Mouse (Mus musculus) thymus, postnatal 14 days (tissue): ENCODE measurements around the gene Mthfd1l.

Experiments
- DNase-seq: peaks from one replicate; pipeline ENCODE4 v3.0.0; 2021

Mthfd1l gene

DNA sequence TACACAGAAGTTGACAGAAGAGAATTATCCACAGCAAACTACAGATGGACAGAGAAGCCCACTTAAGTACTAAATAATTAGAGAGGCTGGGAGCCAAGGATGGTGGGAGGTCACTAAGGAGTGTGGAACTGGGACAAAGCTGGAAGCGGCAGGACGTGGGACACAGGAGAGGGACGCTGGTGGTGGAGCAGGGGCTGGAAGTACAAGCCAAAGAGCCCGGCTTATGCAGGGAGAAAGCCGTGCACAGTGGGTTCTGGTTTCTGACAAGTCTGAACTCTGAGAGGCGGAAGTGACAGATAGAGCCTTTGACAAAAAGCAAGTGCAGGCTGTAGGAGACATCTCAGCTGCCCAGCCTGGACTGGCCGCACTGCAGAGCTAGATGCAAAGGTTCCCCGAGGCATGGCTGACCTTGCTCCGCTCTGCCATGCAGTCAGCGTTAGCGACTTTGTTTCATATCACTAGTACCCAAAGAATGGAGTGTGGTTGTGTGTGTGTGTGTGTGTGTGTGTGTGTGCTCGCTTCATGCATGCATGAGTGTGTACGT lies 187.4 kb downstream of the Mthfd1l start:
- no peak for DNase-seq

DNA sequence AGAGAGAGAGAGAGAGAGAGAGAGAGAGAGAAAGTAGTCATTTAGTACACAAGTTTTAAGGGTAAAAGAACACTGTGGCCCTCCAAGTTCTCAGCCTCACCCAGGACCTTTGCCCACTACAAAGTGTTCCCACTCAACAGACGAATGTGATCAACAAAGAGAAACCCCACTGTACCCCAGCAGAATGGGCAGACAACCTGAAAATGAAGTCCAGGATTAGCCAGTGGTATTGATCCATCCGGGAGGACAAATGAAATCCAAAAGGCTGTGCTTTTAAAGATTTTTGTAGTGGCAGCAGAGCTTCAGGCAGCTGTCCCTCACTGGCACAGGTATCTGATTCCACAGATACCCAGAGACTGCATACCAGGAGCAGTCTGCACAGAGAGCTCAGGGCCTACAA lies 189.1 kb downstream of the Mthfd1l start:
- DNase-seq, result no peak

GRCm38 (mm10) chr10:4162976-4163375 lies 190.1 kb downstream of the Mthfd1l start:
- DNase-seq, result no peak

GRCm38 (mm10) chr10:4164681-4165080 lies 191.8 kb downstream of the Mthfd1l start:
- DNase-seq, result no peak

DNA sequence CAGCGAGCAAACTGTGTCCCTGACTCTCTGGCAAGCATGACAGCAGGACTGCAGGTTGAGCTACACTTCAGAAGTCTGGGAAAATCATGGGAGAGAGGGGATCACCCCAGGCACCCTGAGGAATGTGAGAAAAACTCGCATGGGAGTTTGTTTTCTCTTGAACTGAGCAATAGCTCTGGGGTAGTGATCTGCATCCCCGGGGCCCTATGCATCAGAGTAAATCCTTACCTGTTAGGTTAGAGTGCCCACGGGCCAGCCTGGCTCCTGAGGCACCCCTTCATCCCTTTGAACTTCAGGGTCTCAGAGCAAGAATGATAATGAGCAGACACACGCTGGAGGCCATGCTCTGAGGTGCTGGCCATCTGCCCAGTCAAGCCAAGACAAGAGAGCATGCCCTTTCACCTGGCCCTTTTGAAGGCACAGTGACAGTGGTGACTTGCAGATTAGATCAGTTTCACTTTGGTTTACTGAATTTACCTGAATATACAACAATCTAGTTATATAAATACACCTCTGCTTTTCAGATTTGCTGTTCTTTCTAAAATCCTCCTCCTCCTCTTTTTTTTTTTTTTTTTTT lies 195.4 kb downstream of the Mthfd1l start:
- DNase-seq, result no peak

GRCm38 (mm10) chr10:4174229-4174628 lies 201.3 kb downstream of the Mthfd1l start:
- DNase-seq, result no peak

DNA sequence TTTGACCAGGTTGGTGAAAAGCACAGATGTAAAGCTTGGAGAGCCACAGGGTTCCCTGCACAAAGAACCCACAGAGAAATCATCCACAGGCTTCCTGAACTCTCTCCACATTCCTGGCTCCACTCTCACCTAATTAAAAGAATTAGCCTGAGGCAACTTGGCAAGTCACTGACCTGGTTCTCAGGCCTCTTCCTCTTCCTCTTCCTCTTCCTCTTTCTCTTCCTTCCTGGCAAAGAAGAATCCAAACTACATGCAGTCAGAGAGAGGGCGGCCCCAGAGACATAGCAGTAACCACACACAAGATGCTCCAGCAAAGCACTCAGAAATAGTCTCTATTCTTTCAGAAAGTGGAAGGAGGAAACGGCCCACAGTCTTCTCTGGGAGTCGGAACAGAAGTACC lies 201.8 kb downstream of the Mthfd1l start:
- DNase-seq, result no peak

- no peak for DNase-seq
Measured at GRCm38 (mm10) chr10:4177285-4177684, 204.4 kb downstream of the Mthfd1l start.

GRCm38 (mm10) chr10:4179049-4179790 lies 206.3 kb downstream of the Mthfd1l start:
- no peak for DNase-seq

GRCm38 (mm10) chr10:4181953-4182352 lies 209.0 kb downstream of the Mthfd1l start:
- DNase-seq, result no peak

DNA sequence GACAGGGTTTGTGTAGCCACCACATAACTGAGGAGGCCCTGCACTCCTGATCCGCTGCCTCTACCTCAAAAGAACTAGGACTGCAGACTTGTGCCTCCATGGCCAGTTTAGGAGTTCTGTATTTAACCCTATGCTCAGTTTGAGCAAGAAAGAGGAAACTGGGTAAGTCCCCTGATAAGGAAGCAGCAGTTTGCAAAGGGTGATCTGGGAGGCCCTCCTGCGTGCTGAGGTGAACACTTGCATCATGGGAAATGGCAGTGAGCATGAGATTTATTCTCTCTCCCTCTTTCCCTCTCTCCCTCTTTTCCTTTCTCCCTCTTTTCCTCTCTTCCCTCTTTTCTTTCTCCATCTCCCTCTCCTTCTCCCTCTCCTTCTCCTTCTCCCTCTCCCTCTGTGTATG lies 209.5 kb downstream of the Mthfd1l start:
- DNase-seq, result no peak

GRCm38 (mm10) chr10:4188614-4189402 lies 215.9 kb downstream of the Mthfd1l start:
- DNase-seq, result no peak

GRCm38 (mm10) chr10:4189422-4189821 lies 216.5 kb downstream of the Mthfd1l start:
- no peak for DNase-seq

DNA sequence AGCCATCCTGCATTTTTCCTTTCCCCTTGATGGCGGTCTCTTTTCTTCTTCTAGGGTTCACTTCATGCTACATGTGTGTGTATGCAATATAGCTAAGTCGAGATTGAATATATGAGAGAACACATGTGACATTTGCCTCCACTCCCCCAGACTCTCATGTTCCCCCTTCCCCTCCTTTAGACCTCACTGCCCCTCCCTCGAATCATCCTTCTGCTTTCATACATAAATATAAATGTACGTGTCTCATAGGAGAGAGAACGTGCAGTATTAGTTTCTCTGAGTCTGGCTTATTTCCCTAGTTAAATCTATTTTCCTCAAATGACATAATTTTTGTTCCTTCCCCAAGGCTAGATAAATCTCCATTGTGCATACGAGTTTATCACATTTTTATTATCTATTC lies 226.1 kb downstream of the Mthfd1l start:
- DNase-seq, result no peak

GRCm38 (mm10) chr10:4199926-4200325 lies 227.0 kb downstream of the Mthfd1l start:
- DNase-seq, result no peak

DNA sequence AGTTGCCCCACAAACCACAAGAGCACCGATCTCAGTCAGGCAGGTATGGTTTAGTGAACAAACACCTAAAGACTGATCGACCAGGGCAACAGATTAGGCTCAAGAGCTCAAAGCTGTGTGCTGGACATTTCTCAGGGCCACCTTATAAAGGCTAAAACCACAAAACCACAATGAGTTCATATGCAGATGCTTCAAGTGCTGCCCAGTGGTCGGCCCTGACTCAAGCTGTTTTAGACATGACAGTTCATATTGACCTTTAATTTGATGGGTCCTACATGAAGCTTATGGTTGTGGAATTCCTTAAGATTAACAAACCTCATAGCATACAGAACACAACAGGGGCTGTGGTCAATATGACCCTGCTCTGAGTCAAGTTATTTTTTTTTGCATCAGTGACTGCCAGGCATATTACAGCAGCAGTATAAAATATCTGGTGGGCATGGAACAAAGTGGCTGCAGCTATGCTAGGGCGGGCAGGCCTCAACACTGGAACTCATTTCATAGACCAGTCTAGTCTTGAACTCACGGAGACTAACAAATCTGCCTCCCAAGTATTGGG lies 227.7 kb downstream of the Mthfd1l start:
- DNase-seq, result no peak

- DNase-seq, result no peak
Measured at GRCm38 (mm10) chr10:4201141-4201540, 228.2 kb downstream of the Mthfd1l start.

GRCm38 (mm10) chr10:4203651-4204050 lies 230.7 kb downstream of the Mthfd1l start:
- DNase-seq, result peak; percentile 29

DNA sequence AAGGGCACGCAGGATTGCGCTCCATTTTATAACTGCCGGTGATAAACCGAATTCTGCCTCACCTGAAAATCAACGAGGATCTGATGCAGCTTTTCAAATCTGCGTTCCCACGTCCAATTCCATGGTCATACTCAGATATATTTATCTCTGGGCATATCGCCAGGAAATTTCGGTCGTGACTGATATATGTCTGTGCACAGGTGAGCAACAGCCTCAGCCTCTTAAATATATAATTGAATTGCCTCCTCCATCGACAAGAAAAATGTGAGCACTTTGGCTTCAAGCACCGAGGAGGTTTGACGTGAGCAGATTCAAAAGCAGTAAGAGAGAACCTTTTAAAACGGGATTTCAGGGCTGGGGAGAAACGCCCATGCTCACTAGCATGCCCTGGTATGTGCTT lies 236.1 kb downstream of the Mthfd1l start:
- no peak for DNase-seq

GRCm38 (mm10) chr10:4210313-4211066 lies 237.6 kb downstream of the Mthfd1l start:
- no peak for DNase-seq

DNA sequence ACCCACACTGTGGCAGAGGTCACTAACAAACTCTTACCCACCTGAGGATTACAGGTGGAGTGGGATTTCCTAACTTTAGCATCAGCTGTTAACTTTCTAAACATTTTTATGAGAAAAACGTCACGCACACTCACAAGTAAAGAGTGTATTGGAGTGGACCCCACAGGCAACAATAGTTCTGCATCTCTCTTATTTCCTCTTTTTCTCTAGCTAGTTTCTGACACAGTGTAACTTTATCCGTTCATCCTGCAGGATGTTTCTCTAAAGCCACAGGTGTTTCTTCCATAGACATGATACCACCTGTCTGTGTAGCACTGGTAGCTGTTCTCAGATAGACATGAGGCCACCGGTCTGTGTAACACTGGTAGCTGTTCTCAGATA lies 238.1 kb downstream of the Mthfd1l start:
- no peak for DNase-seq
